Comparison of ENCODE assay signal across 8 mouse cellular contexts in the genomic region with DNA sequence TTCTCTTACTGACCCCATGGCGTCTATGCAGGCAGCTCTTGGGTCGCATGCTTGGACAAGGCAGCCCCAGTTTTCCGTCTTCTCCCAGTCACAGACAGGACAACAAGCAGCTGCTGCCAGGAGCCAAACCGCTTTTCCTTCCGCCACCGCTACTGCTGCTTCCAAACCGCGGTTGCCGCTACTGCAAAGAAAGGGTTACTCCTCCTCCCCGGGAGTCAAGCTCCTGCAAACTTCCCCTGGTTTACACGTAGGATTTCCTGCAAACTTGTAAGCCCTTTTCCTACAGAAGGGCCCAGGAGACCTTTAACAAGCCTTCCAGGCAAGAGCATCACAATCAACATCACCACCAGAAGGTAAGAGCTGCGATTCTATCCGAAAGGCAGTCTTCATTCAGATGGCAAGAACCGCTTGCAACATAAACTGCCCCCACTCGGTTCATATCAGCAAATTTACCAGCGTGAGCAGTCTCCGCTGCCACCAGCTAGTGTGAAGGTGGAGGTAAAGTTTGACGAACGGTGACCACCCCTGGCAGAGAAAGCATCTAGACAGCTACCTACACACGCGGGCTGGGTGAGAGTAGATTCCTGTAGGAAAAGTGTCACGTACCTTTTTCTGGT.
A peak's percentile ranks its signal among the peaks of the same experiment; 100 is the strongest.
DNase-seq lines count a peak whose midpoint lies in the region; ATAC-seq and TF ChIP-seq lines count a peak whose summit lies in the region.

No protein-coding gene starts in this region.

- peak overlapping the region; percentile 99 for H3K4me2 ChIP-seq in heart, embryonic 14.5 days (ENCODE audit: low read length)
- peak overlapping the region; percentile 100 for H3K4me2 ChIP-seq in forebrain, embryonic 16.5 days (ENCODE audit: low read length)
- peak overlapping the region; percentile 83 for H3K4me2 ChIP-seq in midbrain, postnatal 0 days (ENCODE audit: low read depth, low read length, poor library complexity, severe bottlenecking)

- no peak overlapping the region for H3K27ac ChIP-seq in heart, embryonic 14.5 days (replicated peaks in 1 of 2; ENCODE audit: control insufficient read depth in 1 of 2, insufficient read depth in 1 of 2, low read depth in 2 of 2, low read length in 2 of 2)
- no peak overlapping the region; the same call in 1 of the 2 replicates for H3K27ac ChIP-seq in forebrain, embryonic 16.5 days (ENCODE audit: low read length)
- H3K27ac ChIP-seq in midbrain, postnatal 0 days (ENCODE audit: low read depth, low read length) = peak overlapping the region; percentile 82; the same call in 1 of the 2 replicates

- H3K9me3 ChIP-seq in heart, embryonic 14.5 days (ENCODE audit: control insufficient read depth, low read length) = no peaks in the 10 kb centered on the region
- H3K9me3 ChIP-seq in forebrain, embryonic 16.5 days (ENCODE audit: control insufficient read depth, low read length) = no peaks in the 10 kb centered on the region
- no peaks in the 10 kb centered on the region for H3K9me3 ChIP-seq in midbrain, postnatal 0 days (ENCODE audit: low read length)

- H3K36me3 ChIP-seq in heart, embryonic 14.5 days (ENCODE audit: control insufficient read depth, insufficient read depth, low read length) = no peaks in the 10 kb centered on the region
- H3K36me3 ChIP-seq in forebrain, embryonic 16.5 days (ENCODE audit: control insufficient read depth, insufficient read depth) = no peaks in the 10 kb centered on the region
- H3K36me3 ChIP-seq in midbrain, postnatal 0 days (ENCODE audit: insufficient read depth, low read length) = no peaks in the 10 kb centered on the region

- peaks cover 23% of the 10 kb centered on the region for H3K27me3 ChIP-seq in heart, embryonic 14.5 days (ENCODE audit: control insufficient read depth, insufficient read depth, low read length)
- H3K27me3 ChIP-seq in forebrain, embryonic 16.5 days (replicated peaks; ENCODE audit: control insufficient read depth, insufficient read depth, low read length) = no peaks in the 10 kb centered on the region
- no peaks in the 10 kb centered on the region for H3K27me3 ChIP-seq in midbrain, postnatal 0 days (ENCODE audit: insufficient read depth, low read length)

- peaks cover 3 to 6% of the 10 kb centered on the region in 2 experiments; a peak in 3 of 4 replicates for H3K4me1 ChIP-seq in heart, embryonic 14.5 days (ENCODE audit: control insufficient read depth in 2 of 2, insufficient read depth in 2 of 2, low read length in 2 of 2)
- H3K4me1 ChIP-seq in forebrain, embryonic 16.5 days (replicated peaks; ENCODE audit: control insufficient read depth, insufficient read depth, low read length) = peaks cover 13% of the 10 kb centered on the region
- no peaks in the 10 kb centered on the region for H3K4me1 ChIP-seq in midbrain, postnatal 0 days (ENCODE audit: insufficient read depth, low read length)

- no peak for ATAC-seq in heart, embryonic 14.5 days (ENCODE audit: insufficient number of reproducible peaks, insufficient read depth, low FRiP score, low read depth)
- peak; percentile 29 for ATAC-seq in forebrain, embryonic 16.5 days
- no peak; the same call in 1 of the 2 replicates for ATAC-seq in midbrain, postnatal 0 days (ENCODE audit: low FRiP score)

- no peak for TF ChIP-seq CTCF in brain, embryonic 14.5 days (IDR thresholded peaks at IDR 0.05; ENCODE audit: borderline replicate concordance, extremely low read depth, insufficient read depth, insufficient read length)
- TF ChIP-seq CTCF in midbrain, postnatal 0 days (IDR thresholded peaks at IDR 0.05) = peak; percentile 30

- under 1% methylated on average over 22 of the region's 22 CpGs for WGBS in heart, embryonic 14.5 days
- under 1% methylated on average over 22 of the region's 22 CpGs for WGBS in forebrain, embryonic 16.5 days
- WGBS in midbrain, postnatal 0 days = under 1% methylated on average over 22 of the region's 22 CpGs

- H3K4me3 ChIP-seq in heart, embryonic 14.5 days (ENCODE audit: control insufficient read depth in 1 of 2, insufficient read depth in 1 of 2, low read depth in 1 of 2, low read length in 2 of 2) = peak overlapping the region; percentile 54 to 61
- H3K4me3 ChIP-seq in forebrain, embryonic 16.5 days (replicated peaks; ENCODE audit: low read length) = peak overlapping the region; percentile 72
- H3K4me3 ChIP-seq in midbrain, postnatal 0 days (ENCODE audit: low read depth, low read length) = peak overlapping the region; percentile 83

- H3K9ac ChIP-seq in heart, embryonic 14.5 days (ENCODE audit: low read length) = peak overlapping the region; percentile 48
- peak overlapping the region; percentile 65 for H3K9ac ChIP-seq in forebrain, embryonic 16.5 days (replicated peaks; ENCODE audit: low read depth, low read length)
- H3K9ac ChIP-seq in midbrain, postnatal 0 days (replicated peaks; ENCODE audit: low read length, poor library complexity, severe bottlenecking) = peak overlapping the region; percentile 70

- DNase-seq in heart, adult 8-10 months (ENCODE audit: low spot score) = no peak
- peak; percentile 80 for DNase-seq in brain, embryonic 14.5 days (ENCODE audit: low read depth)
- peak; percentile 2 to 46 for DNase-seq in left cerebral cortex, adult 18-20 months (ENCODE audit: low spot score in 2 of 2)
- peak; percentile 75 for DNase-seq in midbrain, postnatal 0 days (ENCODE audit: low spot score)
- no peak for DNase-seq in spleen, postnatal 36 days (ENCODE audit: low spot score in 2 of 2)
- no peak for DNase-seq in urinary bladder, postnatal 14 days (ENCODE audit: low spot score)

- no peak for TF ChIP-seq POLR2A in brain, embryonic 14.5 days (IDR thresholded peaks at IDR 0.05; ENCODE audit: borderline replicate concordance, extremely low read depth, insufficient read depth, insufficient read length, poor library complexity, severe bottlenecking)

Comparison
In these comparisons a context has a peak if more than half of its experiments do, and no peak if none do; other contexts are left out.
1. DNase-seq: peak in brain, embryonic 14.5 days (single experiment), left cerebral cortex, adult 18-20 months (2 of 2) and midbrain, postnatal 0 days (single experiment); none in heart, adult 8-10 months (single experiment), spleen, postnatal 36 days (0 of 2) and urinary bladder, postnatal 14 days (single experiment).
2. Peak in every context shown above with its lines, with median percentiles within 50 percentile points of each other: H3K4me2 ChIP-seq, H3K4me3 ChIP-seq and H3K9ac ChIP-seq.